Comparison of ENCODE assay signal across 16 mouse cellular contexts in the genomic region with DNA sequence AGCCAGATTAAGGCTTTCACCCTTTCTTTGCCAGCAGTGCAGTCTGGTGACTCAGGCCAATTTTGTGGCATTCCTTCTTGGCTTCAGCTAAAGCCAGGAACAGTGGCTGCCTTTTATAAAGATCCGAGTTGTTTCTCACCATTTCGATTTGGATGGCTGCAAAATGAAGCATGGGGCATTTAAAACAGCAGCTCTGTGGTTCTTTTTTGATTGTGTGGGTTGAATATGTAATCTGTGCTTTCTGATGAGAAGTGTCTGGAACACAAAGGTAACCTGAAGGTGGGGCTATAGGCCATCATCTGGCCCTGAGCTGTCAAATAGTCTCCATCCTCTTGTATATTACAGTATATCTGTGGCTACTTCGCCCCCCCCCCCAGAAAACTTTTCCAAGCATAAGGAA.
A peak's percentile ranks its signal among the peaks of the same experiment; 100 is the strongest.
DNase-seq lines count a peak whose midpoint lies in the region; ATAC-seq and TF ChIP-seq lines count a peak whose summit lies in the region.
"Had no signal": no experiment of that assay in that cellular context is flagged by ENCODE, and none has a peak within 500 bp of the region (broad histone marks: within the 10 kb centered on the region; RNA-seq: fewer than 3 reads in every experiment).

No protein-coding gene starts in this region.

- no peaks in the 10 kb centered on the region for H3K4me1 ChIP-seq in intestine, postnatal 0 days (replicated peaks; ENCODE audit: control insufficient read depth, insufficient read depth, low read length)
- H3K4me1 ChIP-seq in intestine, embryonic 15.5 days (replicated peaks), result no peaks in the 10 kb centered on the region
- H3K4me1 ChIP-seq in CH12.LX (ENCODE audit: control insufficient read depth in 1 of 2, insufficient read depth in 2 of 2), result peaks cover 0 to 4% of the 10 kb centered on the region in 2 experiments; a peak in 1 of 4 replicates
- H3K4me1 ChIP-seq in midbrain, embryonic 14.5 days (ENCODE audit: control insufficient read depth, insufficient read depth, low read length), result no peaks in the 10 kb centered on the region
- H3K4me1 ChIP-seq: heart, embryonic 10.5 days; kidney, embryonic 15.5 days; limb, embryonic 15.5 days had no signal

- peak; percentile 23; the same call in 1 of the 2 replicates for TF ChIP-seq CTCF in intestine, postnatal 0 days (IDR thresholded peaks at IDR 0.05; ENCODE audit: low read depth)
- TF ChIP-seq CTCF in CH12.LX (conservative IDR thresholded peaks at IDR 0.05 in 1 of 2, IDR thresholded peaks at IDR 0.05 in 1 of 2; ENCODE audit: low read depth in 2 of 2, low read length in 2 of 2), result 0 out of 4 replicates have a peak, but pooled peaks of 1 of the 2 experiments have one; percentile 6

- no peaks in the 10 kb centered on the region for H3K36me3 ChIP-seq in intestine, postnatal 0 days (ENCODE audit: control insufficient read depth, insufficient read depth)
- H3K36me3 ChIP-seq in intestine, embryonic 15.5 days, result no peaks in the 10 kb centered on the region
- no peaks in the 10 kb centered on the region for H3K36me3 ChIP-seq in CH12.LX (replicated peaks in 1 of 2; ENCODE audit: control insufficient read depth in 1 of 2, insufficient read depth in 1 of 2, low read length in 1 of 2)
- no peaks in the 10 kb centered on the region for H3K36me3 ChIP-seq in midbrain, embryonic 14.5 days (ENCODE audit: control insufficient read depth, insufficient read depth, low read length)
- H3K36me3 ChIP-seq: heart, embryonic 10.5 days; kidney, embryonic 15.5 days; limb, embryonic 15.5 days had no signal

- no peak for ATAC-seq in intestine, postnatal 0 days
- no peak for ATAC-seq in intestine, embryonic 15.5 days
- no peak for ATAC-seq in erythroid progenitor cell, adult 5-6 weeks (replicated peaks; ENCODE audit: low FRiP score, poor library complexity, severe bottlenecking)
- no peak for ATAC-seq in midbrain, embryonic 14.5 days (ENCODE audit: low FRiP score, low TSS enrichment)
- ATAC-seq: forebrain, embryonic 13.5 days had no signal

- H3K9ac ChIP-seq in intestine, postnatal 0 days (ENCODE audit: low read depth, low read length), result no peak overlapping the region
- no peak overlapping the region for H3K9ac ChIP-seq in intestine, embryonic 15.5 days
- no peak overlapping the region for H3K9ac ChIP-seq in CH12.LX (ENCODE audit: insufficient read depth, low read depth)
- no peak overlapping the region for H3K9ac ChIP-seq in midbrain, embryonic 14.5 days (replicated peaks; ENCODE audit: low read length)
- H3K9ac ChIP-seq: forebrain, embryonic 13.5 days; kidney, embryonic 15.5 days; limb, embryonic 15.5 days; lung, embryonic 14.5 days had no signal

- peak; percentile 22 for TF ChIP-seq RAD21 in CH12.LX (IDR thresholded peaks at IDR 0.05; ENCODE audit: low read depth, low read length)

- dilution Hi-C loops in CH12.LX (cut with MboI; ENCODE audit: extremely low pct_ligation_motif_present, extremely low pct_unique_long_range_greater_than_20kb, low sequenced_read_pairs), result no loop called here

- no peak overlapping the region for H3K27ac ChIP-seq in intestine, postnatal 0 days (ENCODE audit: low read depth, low read length)
- H3K27ac ChIP-seq in intestine, embryonic 15.5 days, result no peak overlapping the region
- H3K27ac ChIP-seq in CH12.LX (ENCODE audit: insufficient read depth, low read depth), result no peak overlapping the region
- no peak overlapping the region for H3K27ac ChIP-seq in midbrain, embryonic 14.5 days (replicated peaks; ENCODE audit: low read depth, low read length)
- H3K27ac ChIP-seq: forebrain, embryonic 13.5 days; heart, embryonic 10.5 days; kidney, embryonic 15.5 days; limb, embryonic 15.5 days had no signal

- no peaks in the 10 kb centered on the region for H3K79me2 ChIP-seq in CH12.LX (replicated peaks; ENCODE audit: control insufficient read depth, extremely low read depth, insufficient read depth, poor library complexity, severe bottlenecking)

- no peak for TF ChIP-seq POLR2A in CH12.LX (IDR thresholded peaks at IDR 0.05; ENCODE audit: low read depth, low read length)

- no peaks in the 10 kb centered on the region for H3K9me3 ChIP-seq in intestine, postnatal 0 days (ENCODE audit: control insufficient read depth)
- no peaks in the 10 kb centered on the region for H3K9me3 ChIP-seq in intestine, embryonic 15.5 days
- no peaks in the 10 kb centered on the region for H3K9me3 ChIP-seq in CH12.LX (replicated peaks; ENCODE audit: low read length)
- no peaks in the 10 kb centered on the region for H3K9me3 ChIP-seq in midbrain, embryonic 14.5 days (ENCODE audit: control insufficient read depth, low read length)
- H3K9me3 ChIP-seq: forebrain, embryonic 13.5 days; heart, embryonic 10.5 days; kidney, embryonic 15.5 days; limb, embryonic 15.5 days had no signal

- peak; percentile 8 to 28 for DNase-seq in B cell, adult 2 months
- DNase-seq in CH12.LX (ENCODE audit: extremely low read depth), result peak; percentile 10
- peak; percentile 63 for DNase-seq in cerebellum, adult 9-10 months
- no peak for DNase-seq in thymus, postnatal 25 days
- DNase-seq in midbrain, embryonic 14.5 days, result no peak
- DNase-seq: gastrocnemius, postnatal 10 days; lung, embryonic 14.5 days; spleen, adult 18-20 months; thymus, postnatal 36 days had no signal

- in situ Hi-C loops in CH12.LX (cut with MboI; ENCODE audit: low pct_ligation_motif_present, low pct_unique_long_range_greater_than_20kb, low sequenced_read_pairs), result no loop called here

- no peak overlapping the region for H3K4me2 ChIP-seq in intestine, postnatal 0 days (replicated peaks; ENCODE audit: low read depth)
- no peak overlapping the region for H3K4me2 ChIP-seq in intestine, embryonic 15.5 days (replicated peaks)
- H3K4me2 ChIP-seq in CH12.LX (ENCODE audit: insufficient read depth, low read depth, poor library complexity, severe bottlenecking), result no peak overlapping the region
- H3K4me2 ChIP-seq in midbrain, embryonic 14.5 days (ENCODE audit: low read length), result no peak overlapping the region
- H3K4me2 ChIP-seq: forebrain, embryonic 13.5 days; kidney, embryonic 15.5 days; limb, embryonic 15.5 days; lung, embryonic 14.5 days had no signal

- 79% methylated on average over 3 of the region's 3 CpGs for WGBS in intestine, postnatal 0 days
- 72% methylated on average over 3 of the region's 3 CpGs for WGBS in intestine, embryonic 15.5 days
- 73% methylated on average over 3 of the region's 3 CpGs for WGBS in midbrain, embryonic 14.5 days

- no peak overlapping the region for H3K4me3 ChIP-seq in intestine, postnatal 0 days (ENCODE audit: low read depth, low read length)
- H3K4me3 ChIP-seq in intestine, embryonic 15.5 days (replicated peaks), result no peak overlapping the region
- H3K4me3 ChIP-seq in CH12.LX (replicated peaks in 1 of 3; ENCODE audit: low read depth in 2 of 3, low read length in 2 of 3, poor library complexity in 1 of 3), result no peak overlapping the region
- no peak overlapping the region for H3K4me3 ChIP-seq in midbrain, embryonic 14.5 days (replicated peaks; ENCODE audit: low read depth, low read length)
- H3K4me3 ChIP-seq: forebrain, embryonic 13.5 days; heart, embryonic 10.5 days; kidney, embryonic 15.5 days; limb, embryonic 15.5 days had no signal

- TF ChIP-seq EP300 in CH12.LX (IDR thresholded peaks at IDR 0.05; ENCODE audit: low read length), result no peak

- H3K27me3 ChIP-seq in intestine, postnatal 0 days (replicated peaks; ENCODE audit: control insufficient read depth, insufficient read depth, low read length), result no peaks in the 10 kb centered on the region
- no peaks in the 10 kb centered on the region for H3K27me3 ChIP-seq in intestine, embryonic 15.5 days (replicated peaks)
- no peaks in the 10 kb centered on the region for H3K27me3 ChIP-seq in CH12.LX (replicated peaks)
- H3K27me3 ChIP-seq in midbrain, embryonic 14.5 days (ENCODE audit: control insufficient read depth, insufficient read depth, low read length), result no peaks in the 10 kb centered on the region
- H3K27me3 ChIP-seq: forebrain, embryonic 13.5 days; kidney, embryonic 15.5 days; limb, embryonic 15.5 days had no signal

TF ChIP-seq in CH12.LX, 34 proteins besides CTCF, POLR2A, EP300 and RAD21:
- TF ChIP-seq ELF1 (IDR thresholded peaks at IDR 0.05; ENCODE audit: low read depth, low read length) (no peak), NELFE (IDR thresholded peaks at IDR 0.05; ENCODE audit: low read depth, low read length) (no peak), GABPA (IDR thresholded peaks at IDR 0.05; ENCODE audit: insufficient replicate concordance, low read depth, low read length) (no peak), UBTF (IDR thresholded peaks at IDR 0.05; ENCODE audit: low read depth, low read length) (no peak), CHD1 (IDR thresholded peaks at IDR 0.05; ENCODE audit: low read depth, low read length) (no peak)

Comparison
In these comparisons a context has a peak if more than half of its experiments do, and no peak if none do; other contexts are left out.
1. DNase-seq: peak in B cell, adult 2 months (2 of 2), CH12.LX (single experiment) and cerebellum, adult 9-10 months (single experiment); none in thymus, postnatal 25 days (single experiment) and midbrain, embryonic 14.5 days (single experiment).